Mouse (Mus musculus) right cerebral cortex, postnatal 25 days (tissue): ENCODE data around the gene Gm6096.
"Not testable (repeated sequence)": the region's sequence is repeated elsewhere in the genome, so short reads cannot be mapped to it uniquely, and the experiment has no call there.

Experiments
- DNase-seq: peaks from one replicate; pipeline ENCODE4 v3.0.0; 2022

Gene Gm6096

DNA sequence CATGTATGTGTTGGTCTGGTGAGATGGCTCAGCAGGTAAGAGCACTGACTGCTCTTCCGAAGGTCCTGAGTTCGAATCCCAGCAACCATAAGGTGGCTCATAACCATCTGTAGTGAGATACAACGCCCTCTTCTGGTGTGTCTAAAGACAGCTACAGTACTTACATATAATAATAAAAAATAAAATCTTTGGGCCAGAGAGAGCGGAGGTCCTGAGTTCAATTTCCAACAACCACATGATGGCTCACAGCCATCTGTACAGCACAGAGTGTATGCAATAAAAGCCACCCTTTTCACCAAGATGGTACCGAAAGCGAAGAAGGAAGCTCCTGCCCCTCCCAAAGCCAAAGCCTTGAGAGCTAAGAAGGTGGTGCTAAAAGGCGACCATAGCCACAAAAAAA lies at the start of gene Gm6096:
Gene Gm6096, plus strand, starts transcription at position 301 of the 400 bp plus-strand sequence.
- no peak for DNase-seq

GRCm38 (mm10) chr7:34202147-34202546 lies 48.7 kb upstream of the Gm6096 start:
- not testable (repeated sequence) for DNase-seq

DNA sequence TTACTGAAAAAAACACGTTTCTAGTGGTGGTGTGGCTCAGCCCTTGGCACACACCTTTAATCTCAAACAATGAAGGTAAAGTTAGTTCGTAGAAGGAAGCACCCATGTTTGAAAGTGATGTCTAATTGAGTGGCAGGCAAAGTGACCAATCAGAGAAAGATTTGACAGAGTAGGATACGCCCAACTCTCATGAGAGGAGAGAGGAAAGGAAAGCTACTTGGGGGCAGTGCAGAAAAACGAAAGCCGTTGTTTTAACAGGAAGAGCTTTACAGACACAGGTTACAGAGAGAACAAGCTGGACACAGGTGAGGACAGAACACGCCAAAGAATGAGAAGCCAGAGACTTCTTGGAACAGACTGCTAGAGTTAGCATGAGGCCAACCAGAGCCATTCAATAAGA lies 44.5 kb upstream of the Gm6096 start:
- no peak for DNase-seq

- no peak for DNase-seq
Observed at GRCm38 (mm10) chr7:34208027-34208745, 42.7 kb upstream of the Gm6096 start.

- no peak for DNase-seq
Observed at GRCm38 (mm10) chr7:34213281-34213680, 37.6 kb upstream of the Gm6096 start.

GRCm38 (mm10) chr7:34214644-34215043 lies 36.2 kb upstream of the Gm6096 start:
- no peak for DNase-seq

DNA sequence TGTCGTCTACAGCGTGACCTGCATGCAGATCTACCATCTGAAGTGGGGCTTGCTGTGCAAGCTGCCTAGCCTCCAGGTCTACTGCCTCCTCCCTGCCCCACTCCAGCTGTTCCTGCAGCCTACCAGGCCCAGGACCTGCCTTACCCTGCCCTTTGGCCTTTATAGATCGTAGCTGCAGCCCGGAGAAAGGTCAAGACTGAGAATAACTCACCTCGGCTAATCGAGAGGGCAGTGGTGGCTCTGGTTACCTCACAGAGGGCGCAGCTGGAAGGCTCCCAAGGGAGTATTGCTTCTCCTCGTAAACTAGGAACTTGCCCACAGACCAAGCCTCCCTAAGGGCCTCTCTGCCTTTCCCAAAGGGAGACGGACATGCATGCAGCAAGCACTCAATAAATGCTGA lies 35.4 kb upstream of the Gm6096 start:
- no peak for DNase-seq

GRCm38 (mm10) chr7:34216474-34216873 lies 34.4 kb upstream of the Gm6096 start:
- no peak for DNase-seq

- no peak for DNase-seq
Observed at GRCm38 (mm10) chr7:34218496-34218895, 32.3 kb upstream of the Gm6096 start.

DNA sequence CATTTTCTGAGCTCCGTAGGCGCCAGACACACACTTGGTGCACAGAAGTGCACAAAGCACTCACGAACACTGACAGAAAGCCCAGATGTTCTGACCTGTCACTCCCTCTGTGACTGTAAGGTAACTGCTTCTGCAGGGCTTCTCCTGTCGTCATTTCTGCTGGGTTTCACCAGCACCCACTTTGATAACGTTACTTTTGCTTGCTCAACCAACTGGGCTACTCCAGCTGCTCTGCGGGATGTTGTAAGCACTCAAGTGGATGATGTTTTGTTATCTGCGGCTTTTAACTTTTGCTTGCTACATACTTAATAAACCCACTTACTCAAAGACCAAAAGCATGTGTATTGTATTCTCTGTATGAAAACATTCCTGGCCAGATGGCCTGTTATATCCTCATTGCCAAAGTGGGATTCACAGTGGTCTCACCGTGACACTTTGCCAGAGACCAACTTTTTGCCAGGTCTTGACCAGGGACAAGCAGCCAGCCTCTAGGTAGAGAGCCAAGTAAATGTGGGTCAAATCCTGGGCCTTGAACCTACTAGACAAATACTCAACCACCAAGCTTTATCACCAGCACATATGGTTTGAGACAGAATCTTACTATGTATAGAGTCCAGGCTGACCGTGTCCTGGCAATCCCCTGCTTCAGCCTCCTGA lies 29.1 kb upstream of the Gm6096 start:
- no peak for DNase-seq

DNA sequence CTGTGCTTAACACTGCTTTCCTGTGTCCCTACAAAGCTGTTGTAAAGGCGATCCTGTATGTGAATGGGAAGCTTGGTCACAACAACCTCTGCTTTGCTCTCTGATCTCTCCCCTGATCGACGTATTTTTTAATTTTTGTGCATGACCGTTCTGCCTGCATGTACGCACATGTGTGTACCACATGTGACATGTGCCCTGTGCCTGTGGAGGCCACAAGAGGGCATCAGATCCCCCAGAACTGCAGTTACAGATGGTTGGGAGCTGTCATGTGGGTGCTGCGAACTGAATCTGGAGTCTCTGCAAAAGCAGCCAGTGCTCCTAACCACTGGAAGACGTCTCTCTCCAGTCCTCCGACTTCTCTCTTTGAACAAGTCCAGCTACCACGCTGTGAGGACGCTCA lies 28.5 kb upstream of the Gm6096 start:
- no peak for DNase-seq

DNA sequence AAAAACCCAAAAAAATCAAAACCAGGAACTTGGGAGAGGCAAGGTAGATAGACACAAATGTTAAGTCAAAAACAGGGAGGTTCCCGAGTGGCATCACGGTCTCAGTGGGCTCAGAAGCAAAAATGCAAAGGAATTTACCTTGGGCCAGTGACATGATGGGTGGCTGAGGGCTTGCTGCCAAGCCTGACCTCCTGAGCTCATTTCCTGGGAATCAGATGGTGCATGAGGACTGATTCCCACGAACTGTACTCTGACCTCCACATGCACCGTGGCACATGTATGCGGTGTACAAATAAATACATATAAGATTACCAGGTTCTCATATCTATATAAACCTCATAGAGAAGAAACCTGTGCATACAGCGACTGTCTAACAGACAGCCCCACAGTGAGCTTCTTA lies 26.5 kb upstream of the Gm6096 start:
- DNase-seq: no peak

GRCm38 (mm10) chr7:34226086-34226485 lies 24.8 kb upstream of the Gm6096 start:
- peak; percentile 43 for DNase-seq

DNA sequence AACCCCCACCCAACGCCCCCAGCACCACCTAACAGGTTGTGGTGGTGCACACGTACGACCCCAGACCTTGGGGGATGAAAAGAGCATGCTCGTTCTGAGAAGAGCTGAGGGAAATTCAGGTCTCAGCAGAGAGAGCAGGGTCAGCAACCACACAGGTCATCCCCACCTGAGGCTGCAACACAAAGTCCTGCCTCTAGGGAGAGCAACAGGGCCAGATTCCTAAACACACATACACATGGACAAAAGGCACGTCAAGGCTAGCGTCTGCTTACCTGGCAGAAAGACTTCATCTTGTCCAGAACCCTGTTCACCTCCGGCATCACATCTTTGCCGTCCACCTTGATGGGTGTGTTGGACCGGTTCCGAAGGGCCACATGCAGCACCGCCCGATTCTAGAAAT lies 24.0 kb upstream of the Gm6096 start:
- DNase-seq: no peak

- no peak for DNase-seq
Observed at GRCm38 (mm10) chr7:34228641-34229040, 22.2 kb upstream of the Gm6096 start.

DNA sequence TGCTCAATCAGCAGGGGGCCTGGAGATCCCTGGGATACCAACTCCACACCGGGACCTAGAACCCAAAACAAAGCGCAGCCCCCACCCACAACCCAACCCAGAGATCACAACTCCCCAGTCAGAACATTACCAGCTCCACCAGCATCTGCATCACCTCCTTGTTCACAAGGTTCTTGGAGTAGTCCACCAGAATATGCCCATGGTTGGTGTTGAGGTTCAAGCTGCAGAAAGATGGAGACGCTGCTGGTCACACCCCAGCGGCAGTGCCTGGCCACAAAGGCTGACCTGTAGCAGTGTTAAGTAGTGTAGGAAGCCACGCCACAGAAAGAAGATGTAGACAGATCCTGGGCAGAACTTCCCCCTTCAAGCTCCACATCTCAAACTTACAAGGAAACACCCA lies 21.7 kb upstream of the Gm6096 start:
- DNase-seq: no peak

GRCm38 (mm10) chr7:34229691-34230111 lies 21.1 kb upstream of the Gm6096 start:
- peak; percentile 75 for DNase-seq

DNA sequence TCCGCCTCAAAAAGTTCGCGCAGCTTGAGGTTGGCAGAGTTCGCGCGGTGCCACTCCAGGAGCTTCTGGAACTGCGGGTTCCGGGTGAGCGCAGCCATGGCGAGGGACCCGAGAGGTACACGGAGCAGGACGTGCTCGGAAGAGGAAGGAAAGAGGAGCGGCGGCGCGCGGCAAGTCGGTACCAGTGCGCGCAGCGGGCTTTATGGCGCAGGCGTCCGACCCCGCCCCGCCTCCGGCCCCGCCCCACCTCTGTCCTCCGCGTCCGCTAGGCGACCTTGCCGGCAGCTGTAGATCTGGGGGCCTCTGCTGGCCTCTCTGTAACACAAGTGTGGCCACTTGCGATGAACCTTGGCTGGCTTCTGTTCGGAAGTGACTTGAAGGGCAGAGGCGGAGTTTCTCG lies 20.7 kb upstream of the Gm6096 start, which contains the start of gene Gpi1:
Gene Gpi1, minus strand, starts transcription at position 221 of the 400 bp plus-strand sequence.
- DNase-seq: peak; percentile 78

DNA sequence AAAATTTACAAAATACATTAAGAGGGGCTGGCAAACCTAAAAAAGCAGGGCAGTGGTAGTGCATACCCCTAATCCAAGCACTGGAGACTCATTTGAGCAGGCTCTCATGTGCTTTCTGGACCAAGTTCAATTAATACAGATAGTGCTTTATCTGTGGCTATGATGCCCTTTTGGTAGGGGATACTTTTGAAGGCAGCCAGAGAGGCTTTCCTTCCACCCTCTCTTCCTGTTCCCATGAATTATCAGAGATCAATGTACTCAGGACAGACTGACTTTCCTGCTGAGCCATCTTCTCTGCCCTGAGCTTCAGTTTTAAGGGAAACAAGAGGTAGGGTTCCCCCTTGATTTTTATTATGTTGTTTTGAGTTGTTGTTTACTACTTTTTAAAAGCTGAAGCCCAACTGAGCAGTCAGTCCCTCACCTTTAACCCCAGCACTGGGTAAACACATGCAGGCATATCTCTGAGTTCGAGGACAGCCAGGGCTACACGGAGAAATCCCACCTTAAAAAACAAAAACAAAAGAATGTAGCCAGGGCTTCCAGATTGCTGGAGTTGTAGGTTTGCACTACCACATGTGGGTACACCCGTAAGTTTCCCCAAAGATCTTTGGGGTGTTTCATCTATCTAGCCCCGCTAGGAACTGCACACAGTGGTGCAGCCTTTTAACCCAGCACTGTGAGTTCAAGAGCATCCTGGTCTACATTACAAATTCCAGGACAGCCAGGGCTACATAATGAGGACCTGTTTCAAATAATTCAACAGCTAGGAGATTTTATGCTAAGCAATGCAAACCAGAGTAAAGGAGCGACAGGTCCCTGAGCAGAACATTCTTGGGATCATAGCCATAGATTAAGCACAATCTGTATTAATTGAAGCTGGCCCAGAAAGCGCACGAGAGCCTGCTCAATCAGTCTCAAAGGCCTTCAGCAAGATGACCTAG lies 17.8 kb upstream of the Gm6096 start:
- no peak for DNase-seq

DNA sequence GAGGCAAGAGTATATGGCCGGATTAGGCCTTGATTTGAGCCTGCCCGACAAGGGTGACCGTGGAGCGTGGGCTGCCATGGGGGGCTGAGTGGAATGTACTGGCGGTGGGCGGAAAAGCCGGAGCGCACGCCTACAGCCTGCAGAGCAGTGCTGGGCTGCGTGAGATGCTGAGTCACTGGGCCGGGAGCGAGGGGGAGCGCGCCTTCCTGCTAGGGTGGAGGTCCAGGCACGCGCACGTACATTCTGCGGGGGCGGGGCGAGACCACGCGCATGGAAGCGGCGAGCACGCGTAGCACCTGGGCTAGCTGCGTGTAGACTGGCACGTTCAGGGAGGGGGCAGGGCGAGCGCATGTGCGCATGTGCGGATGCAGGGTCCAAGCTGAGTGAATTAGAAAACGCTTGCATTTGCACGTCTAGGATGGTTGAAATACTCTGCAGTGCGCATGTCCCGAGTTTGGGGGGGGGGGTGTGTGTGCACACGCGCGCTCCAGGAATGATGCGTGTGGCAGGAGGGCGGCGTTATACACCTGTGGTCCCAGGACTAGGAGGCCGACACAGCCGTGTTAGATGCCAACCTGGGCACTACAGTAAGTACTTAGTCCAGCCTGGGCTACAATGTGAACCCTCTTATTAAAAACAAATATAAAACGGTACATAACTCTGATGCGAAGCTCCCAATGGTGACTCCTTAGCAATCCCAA lies 16.8 kb upstream of the Gm6096 start:
- peak; percentile 100 for DNase-seq

DNA sequence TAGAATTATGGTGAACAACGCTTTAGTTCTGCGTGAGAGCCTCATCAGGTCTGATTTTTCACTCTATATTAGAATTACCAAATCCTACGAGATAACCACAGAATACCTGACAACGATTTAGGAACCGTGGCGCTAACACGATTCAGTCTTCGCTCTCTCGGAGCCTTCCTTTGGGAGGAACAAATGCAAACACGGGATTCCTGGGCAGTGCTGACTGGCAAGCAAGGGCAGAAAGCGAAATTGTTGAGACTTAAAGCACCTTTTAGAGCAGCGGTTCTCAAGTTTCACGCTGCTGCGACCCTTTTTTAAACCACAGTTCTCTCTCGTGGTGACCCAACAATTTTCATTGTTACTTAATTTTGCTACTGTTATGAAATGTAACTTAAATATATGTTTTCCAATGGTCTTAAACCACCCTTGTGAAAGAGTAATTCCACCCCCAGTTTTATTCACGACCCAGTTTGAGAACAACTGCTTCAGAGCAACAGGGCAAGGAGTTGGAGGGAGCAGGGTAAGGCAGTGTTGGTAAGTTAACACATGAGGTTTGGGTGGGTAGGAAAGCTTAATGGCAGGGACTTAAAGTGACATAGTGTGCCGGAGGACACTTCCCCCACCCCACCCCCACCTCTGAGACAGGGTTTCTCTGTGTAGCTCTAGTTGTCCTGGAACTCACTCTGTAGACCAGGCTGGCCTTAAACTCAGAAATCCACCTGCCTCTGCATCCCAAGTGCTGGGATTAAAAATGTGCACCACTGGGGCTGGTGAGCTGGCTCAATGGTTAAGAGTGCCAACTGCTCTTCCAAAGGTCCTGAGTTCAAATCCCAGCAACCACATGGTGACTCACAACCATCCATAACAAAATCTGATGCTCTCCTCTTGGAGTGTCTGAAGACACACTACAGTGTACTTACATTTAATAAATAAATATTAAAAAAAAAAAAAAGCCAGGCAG lies 16.0 kb upstream of the Gm6096 start:
- no peak for DNase-seq

DNA sequence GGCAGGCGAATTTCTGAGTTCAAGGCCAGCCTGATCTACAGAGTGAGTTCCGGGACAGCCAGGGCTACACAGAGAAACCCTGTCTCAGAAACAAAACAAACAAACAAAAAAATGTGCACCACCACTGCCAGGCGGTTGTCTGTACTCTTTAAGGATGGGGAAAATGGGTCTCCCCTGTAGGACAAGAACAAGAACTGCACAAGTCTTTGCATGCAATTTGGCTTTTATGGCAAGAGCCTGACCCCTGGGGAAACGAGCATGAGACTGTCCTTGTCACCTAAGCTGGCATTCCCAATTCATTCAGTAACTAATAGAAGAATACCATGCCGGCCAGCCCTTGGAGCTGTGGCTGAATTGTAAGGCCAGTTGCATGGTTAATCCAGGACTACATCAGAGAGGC lies 15.2 kb upstream of the Gm6096 start:
- no peak for DNase-seq
